Mouse (Mus musculus) neural tube, embryonic 14.5 days (tissue): Measurements from ENCODE around the gene 2310022A10Rik. TPM values are rescaled to one million over a fixed set of nuclear protein-coding genes. Genes with fewer than 3 reads are reported as not detected.

Experiments used
- ATAC-seq: fragments of 200-750 bp; cut with Nextera tagmentation; 2 replicates; pipeline ENCODE4 v1.8.0; 2017; ENCODE audit warnings: low read depth, mild to moderate bottlenecking, moderate TSS enrichment, moderate library complexity
- H3K27ac ChIP-seq: fragments of 300-500 bp; sonication (generic); 2 replicates; pipeline ENCODE4 v1.5.1; 2014; ENCODE audit warnings: low read depth, mild to moderate bottlenecking, control low read depth, low read length, moderate library complexity, mixed read lengths
- H3K27me3 ChIP-seq: fragments of 300-500 bp; sonication (generic); 2 replicates; pipeline ENCODE4 v1.6.1; 2014; ENCODE audit warnings: low read length; ENCODE audit not compliant: control insufficient read depth, insufficient read depth
- H3K36me3 ChIP-seq: fragments of 300-500 bp; sonication (generic); 2 replicates; pipeline ENCODE4 v1.6.1; 2014; ENCODE audit warnings: low read length, mixed read lengths; ENCODE audit not compliant: control insufficient read depth, insufficient read depth
- H3K4me1 ChIP-seq: fragments of 300-500 bp; sonication (generic); 2 replicates; pipeline ENCODE4 v1.6.1; 2014; ENCODE audit warnings: low read length; ENCODE audit not compliant: control insufficient read depth, insufficient read depth
- H3K4me2 ChIP-seq: fragments of 300-500 bp; sonication (generic); 2 replicates; pipeline ENCODE4 v1.6.1; 2014; ENCODE audit warnings: mild to moderate bottlenecking, low read depth, low read length, control low read depth
- H3K4me3 ChIP-seq: fragments of 300-500 bp; sonication (generic); 2 replicates; pipeline ENCODE4 v1.5.1; 2014; ENCODE audit warnings: low read depth, low read length, control low read depth, mixed read lengths
- H3K9ac ChIP-seq: fragments of 300-500 bp; sonication (generic); replicated peaks from 2 replicates; pipeline ENCODE4 v1.6.1; 2014; ENCODE audit warnings: low read depth, mild to moderate bottlenecking, control low read depth, low read length, mixed read lengths
- H3K9me3 ChIP-seq: fragments of 300-500 bp; sonication (generic); 2 replicates; pipeline ENCODE4 v1.6.1; 2016; ENCODE audit warnings: low read length; ENCODE audit not compliant: control insufficient read depth
- WGBS: fragments of 180-500 bp; shearing (Covaris S2); extraction: QIAGEN DNeasy Blood & Tissue Kit; methylation state at CpG from one replicate; pipeline ENCODE4 v1.1.7; 2014; 5-methylcytosine and 5-hydroxymethylcytosine counted together
- polyA plus RNA-seq: library from polyadenylated mRNA; unstranded; fragments of >200 nt; fragmentation: Nextera tagmentation; extraction: Ambion mirVana; gene quantifications from 2 replicates; pipeline ENCODE4 v1.2.1, GENCODE M21; 2014

The 2310022A10Rik gene
- polyA plus RNA-seq, 1 experiment from 2014 or later: 27.2 TPM

- Histone ChIP-seq H3K4me1 (no peaks in the 10 kb centered on the region), H3K4me2 (no peak overlapping the region), H3K27ac (no peak overlapping the region), H3K27me3 (no peaks in the 10 kb centered on the region), H3K9ac (no peak overlapping the region), H3K4me3 (no peak overlapping the region), H3K36me3 (peaks cover 41% of the 10 kb centered on the region), H3K9me3 (no peaks in the 10 kb centered on the region)
- WGBS: 92% methylated on average over 14 of the region's 14 CpGs
- no peak for ATAC-seq
Measured at GRCm38 (mm10) chr7:27574124-27574880, 21.3 kb downstream of the 2310022A10Rik start.

GRCm38 (mm10) chr7:27576914-27577313 is 23.9 kb downstream of the 2310022A10Rik start:
- no peak for ATAC-seq
- peaks cover 54% of the 10 kb centered on the region for H3K36me3 ChIP-seq
- no peak overlapping the region for H3K4me2 ChIP-seq
- H3K9me3 ChIP-seq: no peaks in the 10 kb centered on the region
- no peaks in the 10 kb centered on the region for H3K27me3 ChIP-seq
- WGBS: 69% methylated on average over 6 of the region's 6 CpGs
- no peaks in the 10 kb centered on the region for H3K4me1 ChIP-seq
- H3K9ac ChIP-seq: no peak overlapping the region
- no peak overlapping the region for H3K4me3 ChIP-seq
- H3K27ac ChIP-seq: no peak overlapping the region

GRCm38 (mm10) chr7:27577589-27577988 is 24.6 kb downstream of the 2310022A10Rik start:
- ATAC-seq: no peak
- Histone ChIP-seq H3K4me3 (no peak overlapping the region), H3K9me3 (no peaks in the 10 kb centered on the region), H3K4me1 (no peaks in the 10 kb centered on the region), H3K27ac (no peak overlapping the region), H3K9ac (no peak overlapping the region), H3K4me2 (no peak overlapping the region), H3K27me3 (no peaks in the 10 kb centered on the region), H3K36me3 (peaks cover 48% of the 10 kb centered on the region)
- WGBS: 95% methylated on average over 6 of the region's 6 CpGs

GRCm38 (mm10) chr7:27578465-27578864 is 25.4 kb downstream of the 2310022A10Rik start:
- H3K27ac ChIP-seq: no peak overlapping the region
- H3K4me2 ChIP-seq: no peak overlapping the region
- H3K36me3 ChIP-seq: peaks cover 46% of the 10 kb centered on the region
- H3K27me3 ChIP-seq: no peaks in the 10 kb centered on the region
- no peak overlapping the region for H3K9ac ChIP-seq
- H3K4me3 ChIP-seq: no peak overlapping the region
- no peak for ATAC-seq
- WGBS: 86% methylated on average over 7 of the region's 7 CpGs
- H3K4me1 ChIP-seq: no peaks in the 10 kb centered on the region
- H3K9me3 ChIP-seq: no peaks in the 10 kb centered on the region

GRCm38 (mm10) chr7:27580380-27581174 is 27.5 kb downstream of the 2310022A10Rik start:
- Histone ChIP-seq H3K27me3 (no peaks in the 10 kb centered on the region), H3K36me3 (peaks cover 46% of the 10 kb centered on the region), H3K9ac (no peak overlapping the region), H3K4me1 (no peaks in the 10 kb centered on the region), H3K4me2 (no peak overlapping the region), H3K4me3 (no peak overlapping the region), H3K9me3 (no peaks in the 10 kb centered on the region), H3K27ac (no peak overlapping the region)
- WGBS: 89% methylated on average over 14 of the region's 14 CpGs
- ATAC-seq: no peak

- no peaks in the 10 kb centered on the region for H3K9me3 ChIP-seq
- H3K4me1 ChIP-seq: no peaks in the 10 kb centered on the region
- 89% methylated on average over 2 of the region's 2 CpGs for WGBS
- no peak for ATAC-seq
- H3K4me3 ChIP-seq: no peak overlapping the region
- no peak overlapping the region for H3K9ac ChIP-seq
- H3K27ac ChIP-seq: no peak overlapping the region
- no peak overlapping the region for H3K4me2 ChIP-seq
- peaks cover 7% of the 10 kb centered on the region for H3K36me3 ChIP-seq
- no peaks in the 10 kb centered on the region for H3K27me3 ChIP-seq
Measured at GRCm38 (mm10) chr7:27586861-27587260, 33.8 kb downstream of the 2310022A10Rik start.

GRCm38 (mm10) chr7:27587741-27588140 is 34.7 kb downstream of the 2310022A10Rik start:
- Histone ChIP-seq H3K36me3 (peaks cover 7% of the 10 kb centered on the region; the same call in 1 of the 2 replicates), H3K4me2 (no peak overlapping the region), H3K27ac (no peak overlapping the region), H3K4me1 (peaks cover 3% of the 10 kb centered on the region), H3K9me3 (no peaks in the 10 kb centered on the region), H3K27me3 (no peaks in the 10 kb centered on the region), H3K4me3 (no peak overlapping the region), H3K9ac (no peak overlapping the region)
- 88% methylated on average over 2 of the region's 2 CpGs for WGBS
- ATAC-seq: no peak

GRCm38 (mm10) chr7:27590088-27590487 is 37.1 kb downstream of the 2310022A10Rik start:
- Histone ChIP-seq H3K9me3 (no peaks in the 10 kb centered on the region), H3K4me2 (no peak overlapping the region), H3K36me3 (peaks cover 4% of the 10 kb centered on the region; the same call in 1 of the 2 replicates), H3K4me3 (no peak overlapping the region), H3K9ac (no peak overlapping the region), H3K27ac (no peak overlapping the region), H3K4me1 (peaks cover 11% of the 10 kb centered on the region), H3K27me3 (no peaks in the 10 kb centered on the region)
- no peak for ATAC-seq
- WGBS: 94% methylated on average over 4 of the region's 4 CpGs
